Mouse (Mus musculus) macrophage (primary cell): ENCODE measurements around the gene Gm28897. TPM values are rescaled to one million over a fixed set of nuclear protein-coding genes. Genes with fewer than 3 reads are reported as not detected.
"Not testable (repeated sequence)": the region's sequence is repeated elsewhere in the genome, so short reads cannot be mapped to it uniquely, and the experiment has no call there.

Experiments
- H3K27ac ChIP-seq: fragments of 350-480 bp; formaldehyde crosslinking; 2 replicates; pipeline ENCODE4 v1.9.0; 2021
- H3K36me3 ChIP-seq: fragments of 350-480 bp; formaldehyde crosslinking; 2 replicates; pipeline ENCODE4 v1.9.0; 2021; ENCODE audit errors: inconsistent target
- H3K4me3 ChIP-seq: fragments of 350-480 bp; formaldehyde crosslinking; 2 replicates; pipeline ENCODE4 v1.9.0; 2021; ENCODE audit errors: inconsistent target
- H3K79me2 ChIP-seq: fragments of 350-480 bp; formaldehyde crosslinking; 2 replicates; pipeline ENCODE4 v1.9.0; 2021; ENCODE audit errors: inconsistent target
- WGBS: methylation state at CpG from one replicate; pipeline ENCODE4 v1.1.7; 2026; ENCODE audit warnings: inconsistent platforms; ENCODE audit not compliant: missing documents; 5-methylcytosine and 5-hydroxymethylcytosine counted together
- polyA plus RNA-seq: library from polyadenylated mRNA; stranded (reverse); fragments of 250-400 nt; gene quantifications from 3 replicates; pipeline ENCODE4 v1.2.4, GENCODE M21; 2018; ENCODE audit warnings: inconsistent platforms
- total RNA-seq, 78 experiments: library from RNA; depleted of rRNA; stranded (reverse); fragments of 250-400 nt; gene quantifications; 1 replicate in 9 of 78; 2 replicates in 24 of 78; 3 replicates in 43 of 78; 4 replicates in 2 of 78; pipeline ENCODE4 v1.2.4; 2018; ENCODE audit warnings: inconsistent platforms in 56 of 78

Gene Gm28897
- not detected for total RNA-seq (2018; cell fraction: chromatin; rRNA removed)
- total RNA-seq (2018; cell fraction: cytosol; rRNA removed), result not detected
- not detected for total RNA-seq (2018; cell fraction: nucleus; rRNA removed)
- polyA plus RNA-seq, result not detected in 3 replicates

- not testable (repeated sequence) for H3K36me3 ChIP-seq, H3K79me2 ChIP-seq, H3K27ac ChIP-seq, H3K4me3 ChIP-seq
- no CpG with 5 or more reads among the region's 6 CpGs for WGBS
Measured at GRCm38 (mm10) chrY:80926695-80927094, at the start of gene Gm28897. Gm28897 (plus strand) TSS chrY:80926995.
